Mouse (Mus musculus) gastrocnemius, postnatal 25 days (tissue): ENCODE data around the gene Grm1. TPM values are rescaled to one million over a fixed set of nuclear protein-coding genes. Genes with fewer than 3 reads are reported as not detected.

Source experiments
- DNase-seq: peaks from one replicate; pipeline ENCODE4 v3.0.0; 2022
- total RNA-seq, 2 experiments: library from RNA; stranded (reverse); gene quantifications; 1 replicate in 1 of 2; 2 replicates in 1 of 2; pipeline ENCODE4 v1.2.3; 2021

The Grm1 gene
- total RNA-seq, 2 experiments from 2014 or later, result 0.11 TPM; not detected in 1

DNA sequence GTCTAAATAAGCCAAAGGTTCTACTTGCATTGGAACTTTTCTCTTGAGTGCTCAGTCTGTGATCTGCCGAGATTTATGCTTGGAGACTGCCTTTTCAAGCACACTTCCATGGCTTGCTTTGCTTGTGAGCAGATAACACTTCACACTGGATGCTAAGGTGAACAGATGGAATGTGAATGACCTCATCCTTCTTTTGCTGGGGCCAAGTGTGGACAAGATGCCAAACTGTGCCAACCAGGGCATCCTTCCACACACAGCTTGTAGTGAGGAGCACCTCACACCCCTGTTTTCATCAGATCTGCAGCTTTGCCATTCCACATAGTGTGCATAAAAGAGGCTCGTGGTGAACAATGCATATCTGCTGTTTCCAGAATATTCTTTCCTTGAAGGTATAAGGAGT is 371.3 kb downstream of the Grm1 start:
- no peak for DNase-seq

GRCm38 (mm10) chr10:10710359-10710758 is 371.8 kb downstream of the Grm1 start:
- no peak for DNase-seq

GRCm38 (mm10) chr10:10708031-10708430 is 374.1 kb downstream of the Grm1 start:
- no peak for DNase-seq

GRCm38 (mm10) chr10:10701326-10701725 is 380.8 kb downstream of the Grm1 start:
- DNase-seq, result no peak

- no peak for DNase-seq
These were observed 381.3 kb downstream of the Grm1 start for GRCm38 (mm10) chr10:10700903-10701302.

DNA sequence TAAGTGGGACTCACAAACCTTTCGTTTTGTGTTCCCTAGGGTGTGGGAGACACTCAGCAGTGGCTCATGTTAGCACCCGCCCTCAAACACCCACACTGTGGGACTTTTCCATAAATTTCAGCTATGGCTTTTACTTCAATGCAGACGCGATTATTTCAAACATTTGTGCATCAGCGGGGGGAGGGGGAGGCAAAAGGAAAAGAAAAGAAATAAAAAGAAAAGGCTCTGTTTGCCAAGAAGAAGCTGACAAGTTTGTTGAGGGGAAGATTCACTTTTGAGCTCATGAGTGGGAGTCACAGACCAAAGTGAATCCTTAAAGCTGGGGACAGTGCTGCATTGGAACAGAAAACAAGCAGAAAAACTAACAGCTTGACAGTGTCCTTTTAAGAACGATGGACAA is 384.7 kb downstream of the Grm1 start:
- no peak for DNase-seq

GRCm38 (mm10) chr10:10689668-10690223 is 392.4 kb downstream of the Grm1 start:
- no peak for DNase-seq

DNA sequence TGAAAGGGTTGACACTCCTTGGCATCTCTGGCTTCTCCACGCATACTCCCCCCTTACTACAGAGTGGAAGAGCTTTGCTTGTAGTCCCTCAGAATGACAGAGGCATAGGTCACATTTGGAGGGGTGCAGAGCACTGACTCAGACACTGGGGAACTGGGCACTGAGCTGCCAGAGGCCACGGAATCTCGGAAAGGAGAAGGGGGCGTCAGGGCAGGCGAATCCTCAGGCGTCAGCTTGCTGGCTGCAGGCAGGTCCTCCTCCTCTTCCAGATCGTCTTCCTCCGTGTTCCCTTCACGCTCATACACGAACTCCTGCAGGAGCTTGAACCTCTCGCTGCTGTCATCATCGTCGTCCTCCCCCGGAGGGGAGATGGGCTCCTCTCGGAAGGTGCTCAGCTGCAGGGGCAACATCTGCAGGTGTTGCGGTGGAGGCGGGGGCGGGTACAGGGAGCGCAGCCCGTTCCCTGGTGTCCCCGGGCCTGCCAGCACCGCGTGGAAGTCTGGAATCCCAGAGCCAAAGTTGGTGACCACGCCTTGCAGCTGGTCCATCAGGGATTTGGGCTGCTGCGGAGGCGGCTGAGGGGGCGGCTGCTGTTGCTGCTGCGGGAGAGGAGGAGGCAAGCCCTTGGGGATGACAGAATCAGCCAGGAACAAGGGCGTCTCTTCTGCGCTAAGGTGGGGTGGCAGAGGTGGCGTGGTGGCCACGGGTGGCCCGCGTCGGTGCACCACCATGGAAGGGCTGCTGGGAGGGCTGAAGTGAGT is 393.1 kb downstream of the Grm1 start:
- DNase-seq, result peak; percentile 6

- no peak for DNase-seq
These were observed 401.1 kb downstream of the Grm1 start, which contains the start of gene Gm10944 for GRCm38 (mm10) chr10:10681048-10681447. Gm10944 (plus strand) TSS chr10:10681348.

- DNase-seq, result no peak
These were observed 422.2 kb downstream of the Grm1 start for GRCm38 (mm10) chr10:10659976-10660375.

DNA sequence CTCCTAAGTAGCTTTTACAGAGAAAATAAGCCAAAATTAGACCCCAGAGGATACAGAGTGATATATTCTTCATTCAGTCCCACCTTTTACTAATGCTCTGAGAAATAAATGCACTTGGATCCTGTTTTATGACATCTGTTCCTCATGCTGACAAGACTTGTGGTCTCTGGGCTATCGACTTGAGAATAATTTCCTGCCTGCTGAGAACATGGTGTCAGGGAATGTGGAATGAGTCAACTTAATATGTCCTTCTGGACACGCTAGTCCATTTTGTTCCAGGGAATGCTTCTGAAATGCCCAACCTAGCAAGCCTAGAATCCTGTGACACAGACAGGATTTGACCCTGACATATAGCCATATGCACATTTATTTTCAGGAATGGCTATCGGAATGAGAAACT is 423.0 kb downstream of the Grm1 start:
- no peak for DNase-seq

GRCm38 (mm10) chr10:10656621-10657020 is 425.5 kb downstream of the Grm1 start:
- DNase-seq, result no peak

DNA sequence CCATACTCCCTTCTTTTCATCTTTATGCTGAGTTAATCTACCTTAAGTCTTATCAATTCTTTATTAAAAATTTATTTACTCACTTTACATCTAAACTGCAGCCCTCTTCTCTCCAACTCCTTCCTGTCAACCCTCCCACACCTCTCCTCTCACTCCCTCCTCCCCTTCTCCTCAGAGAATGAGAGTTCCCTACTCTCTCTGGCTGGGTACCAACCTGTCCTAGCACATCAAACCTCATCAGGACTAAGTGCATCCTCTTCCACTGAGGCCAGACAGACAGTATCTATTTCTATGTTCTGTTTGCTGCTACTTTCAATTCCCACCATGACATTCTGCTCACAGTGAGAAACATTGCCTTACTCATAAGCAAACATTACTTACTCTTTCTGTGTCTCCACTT is 426.2 kb downstream of the Grm1 start:
- DNase-seq, result no peak

Other genes starting within 250 kb of the Grm1 start
- gene Shprh, start 67.1 kb upstream of the Grm1 start, total RNA-seq, result 1 to 10 TPM; 7.0 to 7.6 TPM
- 10 to 100 TPM; 12.8 to 16.1 TPM for gene Fbxo30, start 199.0 kb upstream of the Grm1 start, total RNA-seq